Mouse (Mus musculus): ENCODE measurements around the gene Zfp949. TPM values are rescaled to one million over a fixed set of nuclear protein-coding genes. Genes with fewer than 3 reads are reported as not detected.
A peak's percentile ranks its signal among the peaks of the same experiment; 100 is the strongest.

The Zfp949 gene
- polyA plus RNA-seq, 1 experiment from 2014 or later: 7.2 TPM

DNA sequence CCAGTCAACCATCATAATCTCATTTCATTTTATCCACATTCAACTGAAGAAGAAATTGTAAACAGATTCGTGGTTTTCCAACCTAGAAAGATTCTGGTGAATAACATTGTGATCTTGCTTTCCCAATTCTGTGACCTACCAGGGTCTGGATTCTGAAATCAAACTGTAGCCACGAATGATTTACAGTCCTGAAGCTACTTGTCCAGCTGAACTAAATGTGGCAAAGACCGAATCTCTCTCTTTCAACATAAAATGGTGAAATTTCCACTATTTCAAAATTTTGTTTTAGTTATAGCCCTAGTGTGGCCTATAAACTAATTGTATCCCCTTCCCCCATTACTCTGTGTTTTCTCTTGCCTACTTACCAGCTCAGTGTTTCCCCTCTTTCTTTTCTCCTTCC lies 18.2 kb upstream of the Zfp949 start:
- Histone ChIP-seq H3K27ac (replicated peaks) (no peak overlapping the region), H3K27me3 (ENCODE audit: control insufficient read depth, insufficient read depth, low read length) (no peaks in the 10 kb centered on the region), H3K9ac (ENCODE audit: low read length) (no peak overlapping the region), H3K36me3 (ENCODE audit: control insufficient read depth, insufficient read depth, low read length) (no peaks in the 10 kb centered on the region), H3K4me3 (ENCODE audit: low read depth, low read length) (no peak overlapping the region), H3K4me1 (replicated peaks; ENCODE audit: control insufficient read depth, insufficient read depth) (no peaks in the 10 kb centered on the region), H3K9me3 (ENCODE audit: control insufficient read depth, low read length) (no peaks in the 10 kb centered on the region), H3K4me2 (replicated peaks; ENCODE audit: low read depth) (no peak overlapping the region)
- ATAC-seq (ENCODE audit: low FRiP score, low TSS enrichment) (no peak), DNase-seq (ENCODE audit: low spot score) (no peak)
- no peak for TF ChIP-seq CTCF (IDR thresholded peaks at IDR 0.05; ENCODE audit: low read depth)
- TF ChIP-seq EP300 (optimal IDR thresholded peaks at IDR 0.05): no peak
- 85% methylated on average over 3 of the region's 3 CpGs for WGBS

DNA sequence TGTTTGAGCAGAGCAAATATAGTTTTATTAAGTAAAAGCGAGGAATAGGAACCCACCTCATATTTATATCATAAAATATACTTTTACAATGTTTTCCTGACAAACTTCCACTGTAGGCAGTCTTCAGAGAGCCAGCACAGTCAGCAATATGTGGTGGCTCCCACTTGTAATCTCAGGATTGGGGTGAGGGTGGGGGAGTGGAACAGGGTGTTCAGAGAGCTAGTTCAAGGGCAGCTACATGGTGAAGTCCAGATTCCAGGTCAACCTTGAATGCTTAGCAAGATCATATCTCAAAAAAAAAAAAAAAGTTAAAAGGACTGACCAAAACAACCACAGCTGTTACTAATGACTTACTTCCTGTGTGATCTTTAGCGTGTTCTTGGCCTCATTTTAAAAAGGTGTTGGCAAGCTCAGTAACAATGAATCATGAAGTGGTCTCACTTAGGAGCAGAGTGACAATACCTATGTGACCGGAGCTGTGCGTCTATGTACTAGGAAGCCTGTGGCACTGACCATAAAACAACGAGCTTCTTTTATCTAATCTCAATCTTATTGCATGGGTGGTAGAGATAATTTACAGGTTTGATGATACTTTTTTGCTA lies 17.7 kb upstream of the Zfp949 start:
- 58% methylated on average over 5 of the region's 5 CpGs for WGBS
- no peak for DNase-seq (ENCODE audit: low spot score)

GRCm38 (mm10) chr9:88534093-88534492 lies 13.7 kb upstream of the Zfp949 start:
- Histone ChIP-seq H3K27me3 (ENCODE audit: control insufficient read depth, insufficient read depth, low read length) (no peaks in the 10 kb centered on the region), H3K9me3 (ENCODE audit: control insufficient read depth, low read length) (no peaks in the 10 kb centered on the region)
- DNase-seq (ENCODE audit: low spot score): no peak

More for the DNA sequence above, 17.7 kb upstream of the Zfp949 start:
- no peak overlapping the region for H3K4me3 ChIP-seq (ENCODE audit: low read depth, low read length)
- no peak overlapping the region for H3K9ac ChIP-seq (ENCODE audit: low read length)
- no peaks in the 10 kb centered on the region for H3K9me3 ChIP-seq (ENCODE audit: control insufficient read depth, low read length)
- ATAC-seq (ENCODE audit: low FRiP score, low TSS enrichment): no peak
- no peak overlapping the region for H3K27ac ChIP-seq (replicated peaks)
- H3K36me3 ChIP-seq (ENCODE audit: control insufficient read depth, insufficient read depth, low read length): no peaks in the 10 kb centered on the region
- no peak overlapping the region for H3K4me2 ChIP-seq (replicated peaks; ENCODE audit: low read depth)
- TF ChIP-seq CTCF (IDR thresholded peaks at IDR 0.05; ENCODE audit: low read depth): no peak
- TF ChIP-seq EP300 (optimal IDR thresholded peaks at IDR 0.05): no peak
- no peaks in the 10 kb centered on the region for H3K27me3 ChIP-seq (ENCODE audit: control insufficient read depth, insufficient read depth, low read length)
- no peaks in the 10 kb centered on the region for H3K4me1 ChIP-seq (replicated peaks; ENCODE audit: control insufficient read depth, insufficient read depth)

DNA sequence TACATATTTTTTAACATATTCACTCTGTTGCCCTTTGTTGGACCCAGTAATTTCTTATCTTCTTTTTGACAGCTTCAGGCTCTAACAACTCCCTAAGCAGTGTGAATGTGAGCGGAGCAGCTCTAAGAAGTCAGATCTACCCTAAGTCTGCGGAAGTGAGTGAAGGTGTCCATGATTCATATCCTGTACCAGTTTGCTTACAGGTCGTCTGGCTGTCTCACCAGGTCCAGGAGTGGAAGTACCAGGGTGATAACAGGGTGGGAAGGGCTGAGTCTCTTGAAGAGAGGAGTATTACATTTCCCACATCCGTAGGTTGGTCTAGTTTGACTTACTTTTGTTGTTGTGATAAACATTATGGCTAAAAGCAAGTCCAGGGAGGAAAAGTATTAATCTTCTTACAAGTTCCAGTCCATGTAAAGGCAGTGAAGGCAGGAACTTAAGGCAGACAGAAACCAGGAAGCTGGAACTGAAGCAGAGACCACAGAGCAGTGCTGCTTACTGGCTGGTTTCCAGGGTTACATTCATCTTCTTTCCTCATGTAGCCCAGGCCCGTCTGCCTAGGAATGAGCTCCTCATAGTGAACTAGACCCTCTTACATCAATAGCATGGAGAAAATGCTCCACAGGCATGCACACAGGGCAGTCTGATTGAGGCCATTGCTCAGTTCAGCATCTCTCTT lies 8.1 kb upstream of the Zfp949 start:
- DNase-seq (ENCODE audit: low spot score) (no peak), ATAC-seq (ENCODE audit: low FRiP score, low TSS enrichment) (no peak)
- H3K4me3 ChIP-seq (ENCODE audit: low read depth, low read length): no peak overlapping the region
- TF ChIP-seq EP300 (optimal IDR thresholded peaks at IDR 0.05) (no peak), CTCF (IDR thresholded peaks at IDR 0.05; ENCODE audit: low read depth) (no peak)
- H3K4me1 ChIP-seq (replicated peaks; ENCODE audit: control insufficient read depth, insufficient read depth): no peaks in the 10 kb centered on the region
- 53% methylated on average over 5 of the region's 5 CpGs for WGBS
- no peaks in the 10 kb centered on the region for H3K27me3 ChIP-seq (ENCODE audit: control insufficient read depth, insufficient read depth, low read length)
- no peak overlapping the region for H3K27ac ChIP-seq (replicated peaks)
- H3K9ac ChIP-seq (ENCODE audit: low read length): no peak overlapping the region
- no peak overlapping the region for H3K4me2 ChIP-seq (replicated peaks; ENCODE audit: low read depth)
- no peaks in the 10 kb centered on the region for H3K9me3 ChIP-seq (ENCODE audit: control insufficient read depth, low read length)
- no peaks in the 10 kb centered on the region for H3K36me3 ChIP-seq (ENCODE audit: control insufficient read depth, insufficient read depth, low read length)

More at GRCm38 (mm10) chr9:88534093-88534492, 13.7 kb upstream of the Zfp949 start:
- Histone ChIP-seq H3K4me3 (ENCODE audit: low read depth, low read length) (no peak overlapping the region), H3K4me2 (replicated peaks; ENCODE audit: low read depth) (no peak overlapping the region), H3K4me1 (replicated peaks; ENCODE audit: control insufficient read depth, insufficient read depth) (no peaks in the 10 kb centered on the region), H3K36me3 (ENCODE audit: control insufficient read depth, insufficient read depth, low read length) (no peaks in the 10 kb centered on the region), H3K27ac (replicated peaks) (no peak overlapping the region), H3K9ac (ENCODE audit: low read length) (no peak overlapping the region)
- TF ChIP-seq CTCF (IDR thresholded peaks at IDR 0.05; ENCODE audit: low read depth): no peak
- no peak for TF ChIP-seq EP300 (optimal IDR thresholded peaks at IDR 0.05)
- no peak for ATAC-seq (ENCODE audit: low FRiP score, low TSS enrichment)
- 87% methylated on average over 5 of the region's 5 CpGs for whole genome bisulfite sequencing

- WGBS: 21% methylated on average over 2 of the region's 2 CpGs
- Histone ChIP-seq H3K9me3 (ENCODE audit: control insufficient read depth, low read length) (no peaks in the 10 kb centered on the region), H3K4me3 (ENCODE audit: low read depth, low read length) (no peak overlapping the region), H3K36me3 (ENCODE audit: control insufficient read depth, insufficient read depth, low read length) (no peaks in the 10 kb centered on the region), H3K27me3 (ENCODE audit: control insufficient read depth, insufficient read depth, low read length) (no peaks in the 10 kb centered on the region), H3K9ac (ENCODE audit: low read length) (no peak overlapping the region), H3K4me1 (replicated peaks; ENCODE audit: control insufficient read depth, insufficient read depth) (no peaks in the 10 kb centered on the region), H3K4me2 (replicated peaks; ENCODE audit: low read depth) (no peak overlapping the region), H3K27ac (replicated peaks) (no peak overlapping the region)
- TF ChIP-seq CTCF (IDR thresholded peaks at IDR 0.05; ENCODE audit: low read depth) (peak; percentile 78), EP300 (optimal IDR thresholded peaks at IDR 0.05) (no peak)
- DNase-seq (ENCODE audit: low spot score) (no peak), ATAC-seq (ENCODE audit: low FRiP score, low TSS enrichment) (peak; percentile 70)
Observed at GRCm38 (mm10) chr9:88542816-88543215, 5.0 kb upstream of the Zfp949 start.

- peaks cover 4% of the 10 kb centered on the region; the same call in 1 of the 2 replicates for H3K4me1 ChIP-seq (replicated peaks; ENCODE audit: control insufficient read depth, insufficient read depth)
- no peak overlapping the region for H3K27ac ChIP-seq (replicated peaks)
- no peak overlapping the region for H3K4me2 ChIP-seq (replicated peaks; ENCODE audit: low read depth)
- 35% methylated on average over 3 of the region's 3 CpGs for WGBS
- DNase-seq (ENCODE audit: low spot score) (no peak), ATAC-seq (ENCODE audit: low FRiP score, low TSS enrichment) (no peak)
- no peak overlapping the region for H3K9ac ChIP-seq (ENCODE audit: low read length)
- no peaks in the 10 kb centered on the region for H3K27me3 ChIP-seq (ENCODE audit: control insufficient read depth, insufficient read depth, low read length)
- H3K4me3 ChIP-seq (ENCODE audit: low read depth, low read length): no peak overlapping the region
- H3K9me3 ChIP-seq (ENCODE audit: control insufficient read depth, low read length): no peaks in the 10 kb centered on the region
- no peaks in the 10 kb centered on the region for H3K36me3 ChIP-seq (ENCODE audit: control insufficient read depth, insufficient read depth, low read length)
- peak; percentile 71 for TF ChIP-seq CTCF (IDR thresholded peaks at IDR 0.05; ENCODE audit: low read depth)
- no peak for TF ChIP-seq EP300 (optimal IDR thresholded peaks at IDR 0.05)
Observed at GRCm38 (mm10) chr9:88545534-88545933, 2.3 kb upstream of the Zfp949 start.
